Mouse (Mus musculus) liver, embryonic 14.5 days (tissue): ENCODE results near the gene Pde4d. TPM values are rescaled to one million over a fixed set of nuclear protein-coding genes. Genes with fewer than 3 reads are reported as not detected.
A peak's percentile ranks its signal among the peaks of the same experiment; 100 is the strongest.
"Not testable (repeated sequence)": the region's sequence is repeated elsewhere in the genome, so short reads cannot be mapped to it uniquely, and the experiment has no call there.

ENCODE experiments used
- ATAC-seq: fragments of 200-750 bp; cut with Nextera tagmentation; 2 replicates; pipeline ENCODE4 v1.8.0; 2017; ENCODE audit warnings: moderate number of reproducible peaks, mild to moderate bottlenecking, moderate library complexity; ENCODE audit not compliant: insufficient read depth
- DNase-seq, 3 experiments: peaks; one replicate each; pipeline ENCODE4 v3.0.0-alpha.2; 2012 to 2013; ENCODE audit warnings: low read depth in 3 of 3, low spot score in 3 of 3
- H3K27ac ChIP-seq: fragments of 300-500 bp; sonication (generic); 2 replicates; pipeline ENCODE4 v1.5.1; 2014; ENCODE audit warnings: moderate library complexity, mild to moderate bottlenecking, control low read depth, inconsistent platforms
- H3K27me3 ChIP-seq: fragments of 300-500 bp; sonication (generic); 2 replicates; pipeline ENCODE4 v1.6.1; 2014; ENCODE audit warnings: mild to moderate bottlenecking, low read length, moderate library complexity; ENCODE audit not compliant: control insufficient read depth, insufficient read depth
- H3K36me3 ChIP-seq: fragments of 300-500 bp; sonication (generic); replicated peaks from 2 replicates; pipeline ENCODE4 v1.6.1; 2014; ENCODE audit warnings: low read depth; ENCODE audit not compliant: control insufficient read depth, insufficient read depth
- H3K4me1 ChIP-seq, 2 experiments: fragments of 200-500 bp in 1 of 2; fragments of 300-500 bp in 1 of 2; sonication (generic) in 1 of 2; replicated peaks; 2 replicates each; pipeline ENCODE4 v1.6.1; 2012 to 2014; ENCODE audit warnings: antibody characterized with exemption in 1 of 2, inconsistent platforms in 1 of 2, low read length in 1 of 2; ENCODE audit not compliant: control insufficient read depth in 2 of 2, insufficient read depth in 2 of 2
- H3K4me2 ChIP-seq: fragments of 300-500 bp; sonication (generic); 2 replicates; pipeline ENCODE4 v1.6.1; 2014; ENCODE audit warnings: low read depth, mild to moderate bottlenecking, control low read depth, moderate library complexity
- H3K4me3 ChIP-seq, 2 experiments: fragments of 200-500 bp in 1 of 2; fragments of 300-500 bp in 1 of 2; sonication (generic) in 1 of 2; 2 replicates each; pipeline ENCODE4 v1.5.1; 2012 to 2014; ENCODE audit warnings: low read depth in 2 of 2, low read length in 2 of 2, mild to moderate bottlenecking in 2 of 2, control low read depth in 1 of 2, inconsistent platforms in 1 of 2, moderate library complexity in 1 of 2; ENCODE audit not compliant: insufficient read depth in 1 of 2
- H3K9ac ChIP-seq: fragments of 300-500 bp; sonication (generic); replicated peaks from 2 replicates; pipeline ENCODE4 v1.6.1; 2014; ENCODE audit warnings: mild to moderate bottlenecking, control low read depth, moderate library complexity
- H3K9me3 ChIP-seq: fragments of 300-500 bp; sonication (generic); 2 replicates; pipeline ENCODE4 v1.6.1; 2016; ENCODE audit warnings: low read length, mixed read lengths; ENCODE audit not compliant: control insufficient read depth
- CTCF ChIP-seq: IDR thresholded peaks from 2 replicates; pipeline ENCODE4 v1.5.1; 2016; ENCODE audit warnings: antibody characterized with exemption, low read depth, control low read depth
- EP300 ChIP-seq: IDR thresholded peaks from 2 replicates; pipeline ENCODE4 v1.6.1; 2016; ENCODE audit warnings: antibody characterized with exemption, low read depth
- WGBS: fragments of 180-500 bp; shearing (Covaris S2); extraction: QIAGEN DNeasy Blood & Tissue Kit; methylation state at CpG from one replicate; pipeline ENCODE4 v1.1.7; 2014; ENCODE audit not compliant: insufficient replicate concordance; 5-methylcytosine and 5-hydroxymethylcytosine counted together
- polyA plus RNA-seq, 2 experiments: library from polyadenylated mRNA; depleted of rRNA in 1 of 2; stranded (reverse) in 1 of 2; unstranded in 1 of 2; fragments of >200 nt; fragmentation: Nextera tagmentation in 1 of 2; extraction: Ambion mirVana in 1 of 2; gene quantifications; 2 replicates each; pipeline versions ENCODE4 v1.2.1 to v1.2.3; 2012 to 2014

The Pde4d gene
- polyA plus RNA-seq, 2 experiments, result 4.9 to 8.6 TPM

DNA sequence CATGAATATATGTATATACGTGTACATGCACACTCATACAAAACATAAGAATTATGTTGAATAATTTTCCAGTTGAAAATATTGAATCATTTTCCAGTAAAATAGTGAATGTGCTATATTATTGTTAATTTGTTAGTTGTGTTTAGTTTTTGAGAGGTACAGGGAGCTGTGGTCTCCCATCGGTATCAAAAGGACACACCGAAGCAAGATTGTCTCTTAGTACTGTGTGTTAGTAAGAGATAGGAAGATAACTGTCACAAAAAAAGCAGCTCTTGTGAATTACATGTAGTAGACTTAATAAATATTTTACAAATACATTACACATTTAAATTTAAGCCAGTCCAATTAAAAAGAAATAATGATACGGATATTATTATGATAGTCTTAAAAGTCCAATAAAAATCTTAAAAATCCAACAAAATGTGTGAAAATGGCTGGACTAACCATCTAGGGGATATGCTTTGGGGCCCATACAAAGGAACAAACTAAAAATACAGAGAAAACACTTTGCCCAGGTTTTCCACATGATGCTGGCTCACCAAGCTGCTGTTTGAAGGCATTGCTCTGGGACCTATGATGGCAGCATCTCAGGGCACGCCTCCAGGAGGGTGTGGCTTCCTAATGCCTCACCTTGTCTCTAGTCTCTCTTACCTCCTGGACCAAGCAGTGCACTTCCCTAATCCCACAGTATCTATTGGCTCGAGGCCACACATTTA, 1441.6 kb downstream of the Pde4d start:
- ATAC-seq (peak; percentile 68; the same call in 1 of the 2 replicates), DNase-seq (no peak)
- Histone ChIP-seq H3K9ac (no peak overlapping the region), H3K36me3 (no peaks in the 10 kb centered on the region), H3K4me3 (no peak overlapping the region), H3K27me3 (no peaks in the 10 kb centered on the region), H3K4me1 (peaks cover 0 to 9% of the 10 kb centered on the region in 2 experiments; a peak in 3 of 4 replicates), H3K9me3 (no peaks in the 10 kb centered on the region), H3K27ac (no peak overlapping the region), H3K4me2 (no peak overlapping the region)
- 0 out of 2 replicates have a peak, but pooled peaks have one; percentile 51 for TF ChIP-seq EP300
- no peak for TF ChIP-seq CTCF
- WGBS, result 45% methylated on average over 6 of the region's 6 CpGs

- H3K27ac ChIP-seq, result no peak overlapping the region
- TF ChIP-seq EP300 (no peak), CTCF (no peak)
- WGBS, result 71% methylated on average over 4 of the region's 4 CpGs
These were observed 1442.1 kb downstream of the Pde4d start for GRCm38 (mm10) chr13:109891910-109892265.

GRCm38 (mm10) chr13:109899442-109900428, 1450.0 kb downstream of the Pde4d start:
- Histone ChIP-seq H3K36me3 (no peaks in the 10 kb centered on the region), H3K27me3 (peaks cover 11% of the 10 kb centered on the region), H3K4me1 (peaks cover 0 to 9% of the 10 kb centered on the region in 2 experiments; a peak in 2 of 4 replicates), H3K9me3 (no peaks in the 10 kb centered on the region), H3K4me2 (no peak overlapping the region), H3K27ac (no peak overlapping the region), H3K4me3 (no peak overlapping the region), H3K9ac (no peak overlapping the region)
- TF ChIP-seq EP300, result no peak
- TF ChIP-seq CTCF, result 0 out of 2 replicates have a peak, but pooled peaks have one; percentile 6
- WGBS, result 74% methylated on average over 14 of the region's 14 CpGs
- ATAC-seq (no peak), DNase-seq (no peak)

More at GRCm38 (mm10) chr13:109891910-109892265, 1442.1 kb downstream of the Pde4d start:
- Histone ChIP-seq H3K4me1 (peaks cover 0 to 9% of the 10 kb centered on the region in 2 experiments; a peak in 3 of 4 replicates), H3K36me3 (no peaks in the 10 kb centered on the region), H3K4me3 (no peak overlapping the region), H3K9ac (no peak overlapping the region), H3K27me3 (no peaks in the 10 kb centered on the region), H3K9me3 (no peaks in the 10 kb centered on the region), H3K4me2 (no peak overlapping the region)
- ATAC-seq (no peak), DNase-seq (no peak)

DNA sequence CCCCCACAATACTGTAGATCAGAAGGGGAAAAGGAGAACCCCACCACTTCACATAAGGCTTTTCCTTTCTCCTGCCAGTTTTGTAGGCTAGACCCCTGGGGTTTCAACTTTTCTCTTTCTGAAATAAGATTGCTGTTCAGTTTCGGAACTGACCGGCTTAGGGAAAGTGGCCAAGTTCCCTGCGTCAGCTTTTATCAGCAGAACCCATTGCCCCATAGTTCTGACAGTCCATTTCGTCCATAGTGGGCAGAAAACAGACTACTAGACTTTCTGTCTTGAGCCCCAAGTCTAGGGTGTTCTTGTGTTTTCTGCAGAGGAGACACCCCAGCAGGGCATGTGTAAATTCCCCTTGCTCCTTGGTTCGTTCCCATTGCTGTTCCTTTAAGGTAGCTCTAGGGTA, 1452.1 kb downstream of the Pde4d start:
- Histone ChIP-seq H3K9me3 (no peaks in the 10 kb centered on the region), H3K4me1 (peaks cover 0 to 11% of the 10 kb centered on the region in 2 experiments; a peak in 2 of 4 replicates), H3K4me2 (peak overlapping the region; percentile 77), H3K4me3 (no peak overlapping the region; a peak in 1 of 4 replicates), H3K27ac (no peak overlapping the region), H3K9ac (no peak overlapping the region), H3K27me3 (peaks cover 11% of the 10 kb centered on the region), H3K36me3 (no peaks in the 10 kb centered on the region)
- no peak for DNase-seq
- WGBS, result 59% methylated on average over 5 of the region's 5 CpGs
- no peak for ATAC-seq
- TF ChIP-seq EP300 (no peak), CTCF (no peak)

GRCm38 (mm10) chr13:109902460-109902854, 1452.7 kb downstream of the Pde4d start:
- Histone ChIP-seq H3K9ac (peak overlapping the region; percentile 57), H3K27me3 (peaks cover 11% of the 10 kb centered on the region), H3K4me1 (peaks cover 5 to 13% of the 10 kb centered on the region in 2 experiments), H3K4me2 (peak overlapping the region; percentile 77), H3K4me3 (peak overlapping the region; percentile 63 to 66)
- not testable (repeated sequence) for DNase-seq, H3K9me3 ChIP-seq, H3K27ac ChIP-seq, H3K36me3 ChIP-seq
- WGBS, result under 1% methylated on average over 28 of the region's 28 CpGs
- peak; percentile 42; the same call in 1 of the 2 replicates for ATAC-seq
